Mouse (Mus musculus): ENCODE data around the gene Gm5414.

The Gm5414 gene

DNA sequence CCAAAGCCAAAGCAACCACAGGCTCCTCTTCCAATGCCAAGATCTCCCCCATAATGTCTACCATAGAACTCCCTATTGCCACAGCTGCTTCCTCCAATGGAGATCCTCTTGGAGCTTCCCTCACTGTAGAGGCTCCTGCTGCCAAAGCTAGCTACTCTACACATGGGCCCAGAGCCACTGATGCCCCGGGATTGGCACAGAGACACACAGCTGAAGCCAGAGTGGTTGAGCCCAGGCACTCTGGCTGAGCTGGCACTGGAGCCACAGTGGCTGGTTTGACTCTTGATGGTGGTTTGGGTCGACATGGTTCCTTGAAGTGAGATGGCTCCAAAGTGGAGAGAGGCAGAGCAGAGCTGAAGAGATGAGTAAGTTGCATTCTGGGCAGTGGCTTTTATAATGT is at the start of gene Gm5414:
Gene Gm5414 (minus strand): TSS at position 305 of the 400 bp plus-strand sequence.
- peak; percentile 35 to 38 for DNase-seq

GRCm38 (mm10) chr15:101675978-101676377 is 48.0 kb upstream of the Gm5414 start:
- DNase-seq, result no peak

GRCm38 (mm10) chr15:101652736-101653265 is 24.8 kb upstream of the Gm5414 start:
- DNase-seq, result peak; percentile 58 to 73

GRCm38 (mm10) chr15:101647280-101647679 is 19.3 kb upstream of the Gm5414 start, which contains the start of gene Gm5478:
Gene Gm5478 (minus strand): TSS chr15:101647380.
- no peak for DNase-seq

DNA sequence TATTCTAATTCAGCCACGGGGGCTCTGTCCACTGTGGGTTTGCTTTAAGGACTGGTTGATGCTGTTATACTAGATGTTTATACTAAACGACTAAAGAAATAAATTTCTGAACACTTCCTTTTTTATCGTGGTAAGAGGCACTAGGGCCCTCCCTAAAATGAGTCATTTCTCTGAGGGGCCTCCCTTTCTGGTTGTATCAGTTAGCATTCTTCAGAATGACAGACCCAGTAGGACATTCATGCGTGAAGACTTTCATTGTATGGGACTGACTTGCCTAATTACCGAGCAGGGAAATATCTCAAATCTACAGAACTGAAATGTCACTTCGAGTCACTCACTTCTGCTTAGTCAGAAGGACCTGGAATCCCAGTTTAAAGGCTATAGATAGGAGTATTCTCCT is 28.9 kb downstream of the Gm5414 start:
- no peak for DNase-seq

DNA sequence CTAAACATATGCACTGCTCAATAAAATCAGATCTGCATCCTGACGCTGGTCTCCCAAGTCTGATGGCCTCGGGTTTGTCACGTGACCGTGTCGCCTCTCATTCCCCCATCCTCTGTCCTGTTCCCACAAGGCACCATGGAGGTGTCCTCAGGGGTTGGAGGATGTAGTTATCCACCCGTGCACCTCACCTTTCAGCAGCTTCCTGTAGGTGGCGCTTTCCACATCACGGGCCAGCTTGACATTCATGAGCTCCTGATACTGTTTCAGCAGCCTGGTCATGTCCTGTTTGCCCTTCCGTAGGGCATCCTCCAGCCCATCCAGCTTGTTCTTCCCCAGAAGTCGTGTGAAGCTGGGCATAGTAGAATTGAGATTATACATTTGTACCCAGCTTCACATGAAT is 39.8 kb downstream of the Gm5414 start:
- DNase-seq, result no peak

DNA sequence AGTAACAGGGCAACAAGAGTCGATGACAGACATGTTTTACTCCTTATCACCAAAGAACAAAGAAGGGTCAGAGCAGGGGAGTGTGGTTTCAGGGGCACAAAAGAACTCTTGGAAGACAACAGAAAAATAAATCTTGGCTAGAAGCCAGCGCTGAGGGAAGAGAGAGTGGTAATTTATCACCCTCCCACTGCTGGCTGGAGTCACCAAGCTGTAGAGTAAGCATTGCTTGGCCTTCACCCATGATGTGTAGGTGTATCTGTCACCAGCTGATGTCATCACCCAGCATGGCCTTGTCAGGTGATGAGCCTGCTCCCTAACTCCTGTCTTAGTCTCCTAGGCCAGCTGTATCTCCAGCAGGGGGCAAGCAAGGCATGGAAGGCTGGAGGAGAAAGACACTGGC is 43.5 kb downstream of the Gm5414 start:
- no peak for DNase-seq

DNA sequence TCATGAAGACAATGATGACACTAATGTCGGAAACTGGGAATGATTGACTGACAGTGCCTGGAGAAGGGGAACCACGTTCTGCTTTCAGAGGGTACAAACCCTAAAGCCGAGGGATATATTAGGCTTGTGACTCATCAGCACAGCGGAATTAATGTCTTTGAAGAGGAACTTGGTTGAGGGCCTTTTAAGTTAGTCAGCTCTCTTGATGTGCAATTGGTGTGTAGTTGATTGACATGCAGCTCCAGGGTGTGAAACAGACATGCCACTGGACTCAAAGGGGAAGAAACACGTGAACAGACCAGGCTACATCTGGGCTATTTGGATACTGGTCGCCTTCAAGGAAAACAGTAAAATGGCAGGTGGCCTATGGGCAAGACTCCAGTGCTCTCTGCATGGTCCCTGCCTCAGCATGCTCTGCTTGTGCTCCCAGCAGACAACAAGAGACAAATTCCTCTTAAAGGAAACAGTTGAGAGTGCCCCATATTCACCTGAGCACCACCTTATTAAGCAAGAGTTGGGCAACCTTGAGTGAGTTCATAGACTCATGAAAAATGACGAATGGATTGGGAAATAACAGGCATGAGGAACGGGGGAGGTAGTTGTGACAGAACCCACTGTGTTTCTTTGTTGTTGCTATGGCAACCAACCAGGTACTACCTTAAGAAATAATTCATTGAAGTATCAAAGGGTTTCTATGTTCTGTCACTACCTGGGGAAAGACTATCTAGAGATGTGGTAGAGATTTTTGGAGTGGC is 44.6 kb downstream of the Gm5414 start:
- no peak for DNase-seq

DNA sequence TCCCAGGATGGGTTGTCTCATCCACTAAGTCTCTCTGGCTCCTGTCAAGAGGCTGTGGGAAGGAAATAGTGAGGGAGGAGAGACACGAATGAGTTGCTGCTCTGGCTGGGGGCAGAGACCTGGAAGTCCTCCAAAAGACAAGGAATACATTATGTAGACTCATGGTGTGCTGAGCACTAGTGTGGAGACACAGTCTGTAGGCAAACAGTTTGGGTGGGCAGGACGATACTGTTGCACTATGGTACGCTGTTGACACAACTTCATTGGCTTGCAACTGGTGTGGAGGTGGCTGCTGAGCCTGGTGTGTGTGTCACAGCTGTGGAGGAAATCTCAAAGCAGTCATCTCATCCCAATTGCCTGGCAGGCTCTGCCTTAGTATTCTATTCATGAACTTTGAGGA is 46.3 kb downstream of the Gm5414 start:
- DNase-seq, result no peak

GRCm38 (mm10) chr15:101575506-101575905 is 52.5 kb downstream of the Gm5414 start:
- DNase-seq, result no peak

All from cerebellum, postnatal 14 days (tissue).